Mouse (Mus musculus) bone marrow macrophage, adult 2 months (primary cell): Measurements from ENCODE around the gene Dhx37.

Source experiments
- CTCF ChIP-seq: IDR thresholded peaks from 2 replicates; pipeline ENCODE4 v1.5.1; 2012; ENCODE audit warnings: low read depth, mild to moderate bottlenecking, low read length, moderate library complexity
- POLR2A ChIP-seq: IDR thresholded peaks from 2 replicates; pipeline ENCODE4 v1.6.1; 2012; ENCODE audit warnings: mild to moderate bottlenecking, low read depth, low read length, borderline replicate concordance

DNA sequence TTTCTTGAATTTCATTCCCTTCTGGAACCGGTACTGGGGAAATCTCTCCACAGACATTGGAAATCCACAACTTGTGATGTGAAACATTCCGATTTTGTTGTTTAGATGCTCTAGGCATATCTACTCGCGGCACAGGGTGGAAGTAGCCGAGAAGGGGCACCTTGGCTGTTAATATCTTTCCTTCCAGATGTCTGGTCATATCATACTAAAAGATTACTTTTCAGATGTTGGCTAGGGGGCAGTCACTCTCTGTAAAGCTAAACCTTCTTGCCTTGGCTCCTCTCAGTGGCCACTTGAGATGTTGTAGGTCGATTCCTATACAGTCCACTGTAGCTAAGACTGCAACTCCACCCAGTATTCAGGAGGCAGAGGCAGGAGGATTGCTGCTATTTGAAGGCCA lies 22.2 kb upstream of the Dhx37 start:
- no peak for TF ChIP-seq CTCF
- TF ChIP-seq POLR2A = no peak
